Mouse (Mus musculus) spleen, postnatal 36 days (tissue): ENCODE measurements around the gene Gm28305.

Experiments
- DNase-seq, 2 experiments: peaks; one replicate each; pipeline ENCODE4 v3.0.0; 2022; ENCODE audit warnings: low spot score in 2 of 2, mixed read lengths in 1 of 2

The Gm28305 gene

DNA sequence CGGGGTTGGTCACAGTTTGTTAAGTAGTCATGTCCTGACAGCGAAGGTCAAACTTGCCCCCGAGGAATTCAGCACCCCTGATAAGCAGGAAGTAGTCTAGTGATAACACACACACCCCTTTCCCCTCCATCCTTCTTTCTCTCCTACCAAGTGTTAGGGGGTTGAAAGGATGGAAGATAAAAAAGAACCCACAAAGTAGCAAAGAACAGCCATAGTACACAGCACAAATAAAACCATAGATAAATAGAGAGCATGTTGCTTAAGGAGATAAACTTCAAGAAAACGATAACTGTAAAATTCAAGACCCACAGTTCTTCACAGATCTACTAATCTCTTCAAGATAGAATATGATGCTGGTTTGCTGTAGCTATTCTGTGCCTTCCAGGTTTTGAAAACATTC lies 29.8 kb downstream of the Gm28305 start:
- DNase-seq: no peak

DNA sequence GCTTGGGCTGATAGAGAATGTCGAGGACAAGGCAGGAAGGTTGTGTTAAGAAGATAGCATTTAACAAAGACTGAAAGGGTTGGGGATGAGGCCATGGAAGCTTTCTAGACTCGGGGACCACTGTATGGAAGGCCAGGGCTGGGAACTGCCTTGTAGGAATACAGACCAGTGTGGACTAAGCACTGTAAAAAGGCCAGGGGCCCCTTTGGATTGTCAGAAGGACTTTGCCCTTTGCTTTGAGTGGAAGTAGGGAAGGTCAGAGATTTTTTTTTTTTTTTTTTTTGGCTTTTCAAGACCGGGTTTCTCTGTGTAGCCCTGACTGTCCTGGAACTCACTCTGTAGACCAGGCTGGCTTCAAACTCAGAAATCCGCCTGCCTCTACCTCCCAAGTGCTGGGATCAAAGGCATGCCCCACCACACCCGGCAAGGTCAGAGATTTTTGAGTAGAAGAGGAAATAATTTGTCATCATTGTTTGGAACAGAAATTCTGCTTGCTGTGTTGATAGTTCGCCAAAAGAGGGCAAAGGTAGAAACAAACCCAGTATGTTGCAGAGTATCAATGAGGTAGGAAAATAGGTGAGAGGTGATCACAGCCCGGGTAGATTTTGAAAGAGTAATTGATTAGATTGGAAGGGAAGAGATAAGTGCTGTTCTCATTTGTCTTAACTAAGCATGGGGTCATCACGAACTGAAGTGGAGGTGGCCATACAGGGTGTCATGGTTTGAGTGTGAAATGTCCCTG lies 30.6 kb downstream of the Gm28305 start:
- DNase-seq: no peak

DNA sequence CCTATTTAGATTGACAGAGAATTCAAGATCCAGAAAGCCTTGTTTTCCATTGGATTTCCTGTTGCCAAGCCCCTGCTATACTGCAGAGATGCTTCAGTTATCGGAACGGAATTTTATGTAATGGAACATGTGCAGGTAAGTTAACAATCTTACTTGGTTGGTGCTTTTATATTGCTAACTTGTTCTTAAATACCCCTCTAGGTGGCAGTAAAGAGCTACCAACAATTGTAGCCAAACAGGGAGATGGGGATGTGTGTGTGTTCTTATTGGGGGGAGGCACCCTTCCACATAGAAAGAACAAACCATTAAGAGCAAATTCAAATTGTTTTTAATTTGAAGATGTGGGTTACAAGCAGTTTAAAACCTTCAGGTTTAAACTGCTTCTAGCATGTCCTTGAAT lies 35.3 kb downstream of the Gm28305 start:
- DNase-seq: no peak

DNA sequence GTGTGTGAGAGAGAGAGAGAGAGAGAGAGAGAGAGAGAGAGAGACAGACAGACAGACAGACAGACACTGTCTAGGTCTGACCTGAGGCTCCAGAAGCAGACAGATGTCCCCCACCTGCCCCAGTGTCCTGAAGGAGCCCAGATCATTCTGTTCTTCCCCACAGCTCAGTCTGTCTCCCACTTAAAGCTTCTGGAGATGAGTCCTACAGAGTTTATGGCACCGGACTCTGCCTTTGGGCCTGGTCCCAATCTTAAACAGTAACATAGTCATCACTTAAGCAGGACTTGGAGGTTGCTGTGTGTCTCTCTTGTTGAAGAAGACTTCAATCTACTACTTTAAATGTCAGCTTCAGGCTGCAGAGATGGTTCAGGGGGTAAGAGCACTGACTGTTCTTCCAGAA lies 38.3 kb downstream of the Gm28305 start:
- no peak for DNase-seq

DNA sequence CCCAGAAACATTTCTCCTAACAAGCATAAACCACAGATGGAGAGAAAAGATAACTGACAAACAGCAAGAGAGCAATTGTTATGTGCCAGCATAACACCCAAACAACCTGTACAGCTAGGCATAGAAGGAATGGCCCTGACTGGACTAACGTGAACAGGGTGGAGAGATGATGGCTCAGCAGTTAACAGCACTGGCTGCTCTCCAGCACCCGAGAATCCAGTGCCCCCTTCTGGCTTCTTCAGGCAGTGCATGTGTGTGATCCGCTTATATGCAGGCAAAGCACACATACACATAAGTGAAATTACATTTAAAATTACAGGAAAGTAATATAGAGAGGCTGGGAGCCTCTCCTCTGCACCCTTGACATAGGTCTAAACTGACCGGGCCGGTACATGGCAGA lies 38.9 kb downstream of the Gm28305 start:
- peak; percentile 32 for DNase-seq

DNA sequence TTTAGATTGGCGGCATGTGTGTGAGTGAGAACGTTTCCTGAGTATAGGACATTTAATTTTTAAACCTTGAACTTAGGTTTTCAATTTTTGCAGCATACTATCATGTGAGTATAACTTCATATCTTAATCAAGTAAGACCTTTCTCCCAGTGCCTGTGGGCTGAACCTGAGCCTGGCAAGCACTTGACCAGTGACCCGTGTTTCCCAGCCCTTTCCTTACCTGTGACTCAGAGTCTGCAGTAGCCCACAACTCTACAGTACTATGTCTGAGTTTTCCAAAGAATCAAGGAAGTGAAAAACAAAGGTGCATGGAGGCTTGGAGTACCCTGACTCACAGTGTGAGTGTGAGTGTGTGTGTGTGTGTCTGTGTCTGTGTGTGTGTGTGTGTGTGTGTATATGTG lies 39.6 kb downstream of the Gm28305 start:
- DNase-seq: no peak

DNA sequence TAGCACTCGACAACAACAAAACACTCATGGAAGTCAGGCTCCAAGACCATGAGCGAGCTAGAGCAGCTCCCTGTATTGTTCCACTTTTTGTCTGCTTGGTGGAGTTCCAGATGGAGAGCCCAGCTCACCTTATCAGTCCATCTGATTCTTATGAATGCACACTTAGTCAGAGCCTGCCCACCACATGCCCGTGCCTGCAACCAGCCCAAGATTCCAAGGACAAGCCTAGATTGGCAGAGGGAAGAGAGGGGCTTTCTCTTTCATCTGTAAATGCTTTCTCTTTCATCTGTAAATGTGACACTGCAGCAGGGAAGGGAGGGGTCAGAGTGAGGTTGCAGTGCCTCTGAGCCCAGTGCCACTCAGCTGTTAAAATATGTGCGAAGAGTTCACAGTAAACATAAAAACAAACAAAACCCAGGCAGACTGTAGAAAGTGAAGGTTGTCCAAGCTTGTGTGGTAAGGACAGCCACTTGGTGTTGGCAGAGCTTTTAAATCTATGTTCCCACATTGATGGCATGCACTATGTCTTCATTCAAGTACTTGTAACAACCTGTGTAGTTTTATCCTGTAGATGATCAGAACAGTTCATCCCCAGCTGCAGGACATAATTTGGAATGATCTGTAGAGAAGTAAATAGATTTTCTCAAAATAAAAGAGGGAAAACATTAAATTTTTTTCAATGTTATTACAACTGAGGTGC lies 45.4 kb downstream of the Gm28305 start:
- no peak for DNase-seq

DNA sequence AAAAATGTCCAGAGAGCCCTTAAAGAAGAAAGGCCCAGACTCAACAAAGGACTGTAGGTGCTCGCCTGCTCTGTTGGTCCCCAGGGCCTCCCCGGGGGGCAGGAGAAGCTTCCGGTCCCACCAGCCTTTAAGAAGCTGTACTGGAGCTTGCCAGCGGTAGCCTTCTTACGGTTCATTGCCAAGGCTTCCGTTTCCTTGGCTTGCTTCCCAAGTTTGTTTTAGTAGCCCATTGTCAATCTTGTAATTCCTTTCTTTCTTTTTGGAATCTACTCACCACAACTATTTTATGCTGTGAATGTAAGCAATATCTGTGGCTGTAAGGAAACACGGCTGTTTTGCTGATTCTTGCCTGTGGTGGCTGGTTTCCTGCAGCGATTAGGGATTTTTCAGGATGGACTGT lies 48.1 kb downstream of the Gm28305 start:
- no peak for DNase-seq

DNA sequence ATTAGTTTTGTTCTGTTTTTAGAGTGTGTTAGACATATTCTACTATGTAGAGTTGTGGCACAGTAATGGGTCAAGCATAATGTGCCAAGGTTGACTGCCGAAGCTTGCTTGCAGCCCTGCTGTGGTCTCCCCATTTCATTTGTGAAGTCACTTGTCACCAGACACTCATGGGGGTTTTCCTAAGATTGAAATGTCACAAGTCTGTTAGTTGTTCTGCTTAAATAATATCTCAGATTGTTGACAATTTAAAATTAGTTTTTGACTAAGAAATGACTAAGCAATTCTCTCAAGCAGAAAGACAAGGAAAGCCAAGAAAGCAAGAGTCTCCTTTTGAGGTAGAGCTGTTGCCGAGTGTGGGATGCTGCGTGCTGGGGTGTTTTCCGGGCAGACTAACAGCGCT lies 52.5 kb downstream of the Gm28305 start:
- no peak for DNase-seq

DNA sequence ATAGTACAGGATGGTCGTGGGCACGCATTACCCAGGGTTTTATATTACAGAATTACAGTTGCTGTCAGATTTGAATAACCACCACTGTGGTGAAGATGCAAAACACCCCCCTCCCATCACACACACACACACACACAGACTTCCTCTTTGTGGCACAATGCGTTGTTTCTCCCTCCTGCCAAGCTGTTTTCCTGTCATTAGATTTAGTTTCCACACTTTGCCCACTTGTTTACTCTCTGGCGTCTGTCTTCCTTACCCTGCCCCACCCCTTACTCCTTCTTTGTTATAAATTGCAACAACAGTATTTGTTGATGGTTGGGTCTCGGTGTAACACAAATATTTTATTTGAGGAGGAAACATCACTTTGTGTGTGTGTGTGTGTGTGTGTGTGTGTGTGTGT lies 57.8 kb downstream of the Gm28305 start:
- peak; percentile 13 to 36 for DNase-seq

DNA sequence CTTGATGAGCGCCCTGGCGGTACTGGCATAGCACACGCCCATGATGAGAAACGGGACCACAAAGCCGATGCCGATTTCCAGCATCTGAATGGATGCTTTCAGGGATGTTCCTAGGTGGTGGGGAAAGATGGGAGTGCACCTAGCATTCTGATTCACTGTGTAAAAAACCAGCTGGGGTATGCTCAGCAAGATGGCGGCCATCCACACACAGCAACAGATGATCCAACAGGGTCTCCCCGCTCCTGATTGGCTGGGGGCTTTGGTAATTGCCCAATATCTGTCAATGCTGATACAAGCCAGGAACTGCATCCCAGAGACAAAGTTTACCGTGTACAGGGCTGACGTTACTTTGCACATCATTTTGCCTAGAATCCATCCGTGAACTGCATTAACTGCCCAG lies 58.6 kb downstream of the Gm28305 start:
- DNase-seq: no peak

DNA sequence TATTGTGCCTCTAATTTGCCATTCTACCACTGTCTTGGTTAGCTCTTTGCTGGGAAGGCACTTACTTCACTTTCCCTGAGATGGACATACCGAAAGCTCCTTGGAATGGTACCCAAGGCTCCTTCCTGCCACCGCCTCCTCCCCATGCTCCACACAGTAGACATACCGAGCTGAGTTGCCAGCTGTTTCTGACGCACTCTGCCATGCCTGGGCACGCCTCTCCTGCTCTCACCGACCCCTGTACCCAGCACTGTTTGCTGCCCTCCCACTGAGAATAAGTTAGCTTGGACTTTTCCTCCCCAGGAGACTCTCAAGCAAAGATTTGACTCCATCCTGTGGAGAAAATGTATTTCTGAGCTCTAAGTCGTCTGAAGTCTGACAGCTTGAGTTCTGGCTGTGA lies 60.4 kb downstream of the Gm28305 start:
- DNase-seq: no peak

DNA sequence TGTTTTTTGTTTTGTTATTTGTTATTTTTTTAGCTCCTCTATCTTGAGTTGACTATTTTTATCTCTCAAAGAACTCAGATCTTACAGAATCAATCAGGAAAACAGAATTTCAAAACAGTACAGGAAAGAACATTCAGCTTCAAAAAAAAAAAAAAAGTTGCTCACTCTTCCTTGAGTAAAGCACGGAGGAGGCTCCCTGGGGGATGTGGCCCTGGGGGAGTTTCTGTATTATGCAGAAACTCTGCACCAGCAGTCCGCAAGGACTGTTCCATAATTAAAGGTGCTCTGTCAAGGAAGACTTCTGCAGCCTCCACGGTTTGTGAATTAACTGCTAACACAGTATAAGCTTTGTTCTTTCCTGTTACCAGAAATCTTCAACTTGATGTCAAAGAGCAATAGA lies 61.0 kb downstream of the Gm28305 start:
- DNase-seq: peak in 1 of 2 experiments; percentile 19

DNA sequence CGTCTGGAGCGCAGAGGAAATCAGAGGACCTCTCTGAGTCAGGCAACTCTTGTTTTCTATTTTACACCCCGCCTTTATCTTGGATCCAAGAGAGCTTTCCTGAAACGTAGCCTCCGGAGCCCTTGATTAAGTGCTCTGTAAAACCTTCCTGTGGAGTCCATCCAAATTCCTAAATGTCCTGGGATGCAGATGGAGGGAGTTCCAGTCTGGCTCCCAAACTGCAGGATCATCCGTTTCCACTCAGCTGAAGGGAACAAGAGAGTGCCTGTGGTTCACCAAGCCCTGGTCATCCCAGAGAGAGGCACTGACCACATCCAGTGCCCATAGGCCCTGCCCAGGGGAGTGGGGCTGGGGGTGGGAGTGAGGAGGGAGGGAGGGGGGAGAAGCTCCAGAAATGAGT lies 61.8 kb downstream of the Gm28305 start:
- no peak for DNase-seq

DNA sequence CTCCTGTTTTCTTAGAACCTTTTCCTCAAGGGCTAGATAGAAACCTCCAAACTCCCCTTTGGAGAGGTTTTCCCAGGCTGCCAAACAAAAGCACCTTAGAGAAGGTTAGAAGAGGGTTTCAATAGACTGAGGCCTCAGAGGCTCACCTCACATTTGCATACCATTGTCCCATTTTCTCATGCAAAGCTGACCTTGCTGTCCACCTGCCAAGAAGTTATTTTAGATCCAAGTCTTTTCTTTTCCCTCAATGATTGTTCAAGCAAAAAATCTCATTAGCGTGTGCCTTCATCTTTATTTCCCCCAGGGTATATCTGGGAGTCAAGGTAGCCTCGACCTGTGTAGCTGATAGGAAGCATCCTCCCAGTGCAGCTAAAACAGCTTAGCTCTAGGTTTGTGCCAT lies 62.4 kb downstream of the Gm28305 start:
- DNase-seq: no peak

DNA sequence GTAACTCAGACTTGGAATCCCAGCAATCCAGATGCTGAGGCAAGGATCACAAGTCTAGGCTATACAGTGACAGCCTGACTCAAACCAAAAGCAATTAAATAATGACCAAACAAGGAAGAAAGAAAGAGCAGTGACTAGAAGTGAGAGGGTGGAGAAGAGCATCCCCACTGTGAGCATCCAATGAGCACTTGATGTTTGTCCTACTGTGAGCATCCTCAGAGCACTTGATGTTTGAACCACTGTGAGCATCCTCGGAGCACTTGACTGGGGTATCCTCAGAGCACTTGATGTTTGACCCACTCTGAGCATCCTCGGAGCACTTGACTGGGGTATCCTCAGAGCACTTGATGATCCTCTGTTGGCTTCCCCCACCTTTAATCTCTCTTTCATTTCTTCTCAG lies 64.5 kb downstream of the Gm28305 start:
- DNase-seq: no peak

DNA sequence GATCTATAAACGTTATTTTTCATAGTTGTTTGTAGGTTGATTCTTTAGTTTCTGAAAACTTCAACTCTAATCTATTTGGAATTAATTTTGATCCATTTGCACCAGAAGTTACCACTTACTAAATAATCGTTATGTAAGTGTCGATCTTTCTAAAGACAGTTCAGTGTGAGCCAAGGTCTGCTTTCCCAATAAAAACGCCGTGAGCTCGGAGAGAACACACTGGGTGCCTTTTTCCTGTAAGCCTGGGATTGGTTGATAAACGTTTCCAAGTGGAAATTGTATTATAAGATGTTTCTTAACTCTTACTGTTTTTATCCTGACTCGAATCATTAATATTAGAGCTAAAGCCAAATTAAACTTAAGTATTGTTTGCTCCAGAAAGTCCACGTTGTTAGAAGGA lies 66.5 kb downstream of the Gm28305 start:
- no peak for DNase-seq

DNA sequence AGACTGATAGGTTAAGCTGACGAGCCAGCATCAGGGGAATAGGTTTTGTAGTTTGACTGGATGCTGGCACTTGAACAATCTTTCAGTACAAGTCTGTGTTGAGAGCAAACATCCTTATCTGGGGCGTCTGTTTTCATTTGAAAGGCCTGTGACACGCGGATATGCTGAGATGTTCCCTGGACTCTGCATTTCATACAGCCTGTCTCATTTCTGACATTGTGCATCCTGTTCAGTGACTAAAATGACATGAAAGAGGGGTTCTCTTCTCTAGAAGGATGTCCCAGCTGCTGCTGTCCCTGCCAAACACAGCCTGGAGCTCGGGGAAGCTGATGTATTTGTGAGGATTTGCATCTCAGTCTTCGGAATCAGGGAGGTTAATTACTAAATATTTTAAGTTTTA lies 67.0 kb downstream of the Gm28305 start:
- DNase-seq: no peak

DNA sequence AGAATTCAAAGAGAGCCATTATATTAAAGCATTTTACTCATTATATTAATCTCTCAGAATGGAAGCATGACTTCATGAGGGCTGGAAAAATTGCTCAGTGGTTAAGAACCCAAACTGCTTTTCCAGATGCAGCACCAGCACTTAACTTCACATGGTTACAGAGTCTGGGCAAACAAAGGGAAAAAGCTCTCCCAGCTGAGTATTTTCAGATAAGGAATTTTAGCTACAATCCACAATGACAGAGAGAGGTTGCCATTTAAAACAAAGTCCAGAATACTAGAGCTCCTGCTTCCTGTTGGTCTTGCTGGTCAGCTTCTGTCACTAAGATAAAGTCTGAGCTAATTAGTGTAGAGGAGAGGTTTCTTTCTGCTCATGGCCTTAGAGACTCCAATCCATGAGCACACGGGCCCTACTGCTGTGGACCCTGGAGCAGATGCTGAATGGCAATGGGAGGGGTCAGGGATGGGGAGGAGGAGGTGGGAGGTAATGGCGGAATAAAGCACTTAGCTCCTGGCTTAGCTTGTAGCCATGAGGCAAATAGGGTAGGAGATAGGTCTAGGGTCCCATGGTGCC lies 68.2 kb downstream of the Gm28305 start:
- no peak for DNase-seq

DNA sequence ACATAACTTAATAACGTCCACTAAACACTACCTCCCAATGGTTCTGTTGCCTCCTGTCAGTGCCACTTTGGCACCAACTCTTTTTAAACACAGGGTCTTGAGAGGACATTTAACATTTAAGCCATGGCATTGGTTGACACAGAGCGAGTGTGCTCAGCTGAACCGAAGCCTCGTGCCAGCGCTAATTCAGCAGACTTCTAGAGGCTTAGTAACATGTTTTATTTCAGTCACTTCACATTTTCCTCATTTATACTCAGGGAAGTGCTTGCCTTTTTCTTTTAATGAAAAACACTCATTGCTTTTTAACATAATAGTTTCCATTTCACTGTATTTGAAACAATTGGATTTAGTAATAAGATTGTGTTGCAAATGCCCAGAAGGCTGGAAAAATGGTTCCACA lies 68.7 kb downstream of the Gm28305 start:
- no peak for DNase-seq

DNA sequence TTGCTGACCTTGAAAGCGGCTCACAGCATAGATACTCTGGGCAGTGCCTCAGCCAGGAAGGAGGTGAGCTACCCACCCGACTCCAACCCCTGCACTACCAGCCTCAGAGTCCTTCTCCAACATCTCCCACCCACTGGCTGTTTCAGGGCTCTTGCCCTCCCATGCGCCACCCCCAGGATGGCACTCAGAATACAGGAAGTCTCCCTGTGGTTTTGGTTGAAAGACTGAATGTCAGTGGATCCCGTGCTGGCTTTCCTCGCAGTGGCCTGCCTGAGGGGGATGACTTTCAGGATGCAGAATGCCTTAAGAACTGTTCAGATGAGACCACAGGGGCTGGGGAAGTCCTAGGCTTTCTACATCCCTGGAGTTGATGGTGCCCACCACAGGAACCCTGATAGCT lies 82.6 kb downstream of the Gm28305 start:
- DNase-seq: no peak

DNA sequence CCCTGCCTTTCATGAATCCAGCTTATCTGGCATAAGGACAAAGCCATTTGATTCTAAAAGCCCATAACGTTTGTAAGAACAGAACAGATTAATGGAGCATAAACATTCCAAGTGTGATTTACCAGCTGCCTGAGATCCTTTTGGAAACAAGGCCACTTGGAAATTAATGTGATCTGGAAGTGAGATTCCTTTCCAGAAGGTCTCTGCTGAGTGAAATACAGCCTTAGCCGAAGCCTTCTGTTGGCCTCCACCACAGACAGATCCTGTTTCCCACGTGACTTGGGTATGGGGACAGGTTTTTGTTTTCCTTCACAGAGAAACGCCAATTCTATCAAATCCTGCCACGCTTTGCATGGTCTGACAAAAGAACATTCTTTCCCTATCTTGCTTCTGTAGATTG lies 83.2 kb downstream of the Gm28305 start:
- DNase-seq: no peak
